Mouse (Mus musculus) testis, postnatal 14 days (tissue): ENCODE measurements around the gene Gm5415.
"Not testable (repeated sequence)": the region's sequence is repeated elsewhere in the genome, so short reads cannot be mapped to it uniquely, and the experiment has no call there.

Experiments
- DNase-seq: peaks from one replicate; pipeline ENCODE4 v3.0.0; 2021; ENCODE audit warnings: low spot score

Gm5415 gene

DNA sequence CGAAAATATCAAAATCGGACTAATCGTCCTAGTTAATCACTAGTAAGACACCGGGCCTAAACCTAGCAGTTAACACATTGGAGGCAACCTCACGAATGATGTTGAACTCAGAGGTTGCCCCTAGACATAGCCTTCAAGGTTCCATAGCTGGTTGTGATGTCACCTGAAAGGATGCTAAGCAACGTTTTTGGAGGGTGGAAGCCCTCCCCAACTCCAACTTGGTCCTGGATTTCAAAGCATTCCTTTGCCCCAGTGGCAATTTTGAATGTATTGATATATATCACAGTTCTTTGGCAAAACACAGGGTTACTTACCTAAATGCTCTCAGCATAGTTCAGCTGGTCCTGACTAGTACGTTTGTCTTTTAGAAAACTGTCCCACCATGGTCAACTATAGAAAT is at the start of gene Gm5415:
TSS of gene Gm5415 (minus strand) at position 101 of the 400 bp plus-strand sequence.
- not testable (repeated sequence) for DNase-seq

DNA sequence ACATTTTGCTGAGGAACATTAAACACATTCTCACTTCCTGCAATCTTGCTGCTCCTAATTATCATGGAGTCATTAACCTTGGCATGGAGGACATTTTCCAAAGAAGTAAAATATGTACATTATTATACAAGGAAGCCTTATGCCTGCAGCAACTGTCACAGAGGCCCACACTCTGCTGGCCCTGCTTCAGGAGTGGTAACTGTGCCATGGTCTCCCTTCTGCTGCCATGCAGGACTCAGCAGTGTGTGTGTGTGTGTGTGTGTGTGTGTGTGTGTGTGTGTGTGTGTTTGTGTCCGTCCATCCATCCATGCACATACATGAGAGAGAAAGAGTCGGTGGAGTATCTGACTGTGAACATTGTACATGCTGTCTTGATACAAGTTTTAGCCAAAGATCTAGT is 21.8 kb upstream of the Gm5415 start:
- no peak for DNase-seq

DNA sequence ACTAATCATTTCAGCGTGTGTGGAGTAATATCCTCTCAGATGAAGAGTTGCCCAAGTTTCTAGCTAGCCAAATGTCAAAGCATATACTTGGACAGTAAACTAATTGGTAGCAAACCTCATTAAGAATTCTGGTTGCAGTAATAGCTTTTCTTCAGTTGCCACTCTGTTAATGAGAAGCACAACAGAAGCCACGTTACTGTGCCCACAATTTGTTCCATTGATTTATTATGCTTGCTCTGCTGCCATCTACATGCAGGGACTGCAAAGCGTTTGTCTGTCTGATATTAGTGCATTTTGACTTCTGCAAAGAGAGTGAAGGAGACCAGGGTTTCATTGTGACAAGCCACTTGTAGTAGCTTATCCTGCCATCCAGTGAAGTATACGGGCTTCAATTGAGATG is 6.8 kb upstream of the Gm5415 start:
- DNase-seq: no peak

DNA sequence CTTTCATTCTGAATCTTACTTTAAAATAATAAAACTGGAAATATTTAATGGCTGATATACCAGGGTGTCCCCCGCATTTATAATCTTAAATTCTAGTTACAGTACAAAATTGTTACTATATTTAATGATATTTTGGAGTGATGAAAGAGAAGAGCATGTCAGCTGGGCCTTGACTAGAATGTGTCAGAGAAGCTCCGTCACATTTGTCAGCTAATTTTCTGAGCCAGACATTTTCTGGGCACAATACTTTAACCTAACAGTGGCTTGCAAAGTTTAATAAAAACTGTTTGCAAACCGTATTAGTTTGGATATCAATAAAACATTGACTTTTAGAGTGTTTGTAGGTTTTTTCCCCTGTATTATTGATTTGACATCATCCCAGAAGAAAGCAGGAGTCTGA is 6.4 kb upstream of the Gm5415 start:
- no peak for DNase-seq

DNA sequence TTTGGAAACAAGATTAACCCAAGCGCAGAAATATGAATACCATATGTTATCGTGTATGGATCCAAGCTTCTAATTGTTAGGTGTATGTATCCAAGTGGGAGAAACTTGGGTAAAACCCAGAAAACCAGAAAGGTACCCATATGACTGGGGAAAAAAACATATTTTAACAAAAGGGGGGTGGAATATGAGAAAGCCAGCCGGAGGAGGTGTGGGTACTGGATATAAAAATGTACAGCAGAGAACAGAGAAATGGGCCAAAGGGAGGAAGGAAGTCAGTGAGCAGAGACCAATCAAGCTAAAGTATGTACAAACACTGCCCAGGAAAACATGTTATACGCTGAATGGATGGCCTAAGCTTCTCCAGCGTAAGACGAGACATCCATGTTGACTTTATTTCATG is 43.7 kb downstream of the Gm5415 start:
- DNase-seq: no peak
